Mouse (Mus musculus) kidney, embryonic 15.5 days (tissue): ENCODE measurements at regions not wholly inside any gene's neighbourhood (a gene's known extent, or its start where the extent isn't known, plus 50 kb on each side); places are given as distances from the start of the nearest gene placed in this dataset.

Source experiments
- ATAC-seq: fragments of 200-750 bp; cut with Nextera tagmentation; replicated peaks from 2 replicates; pipeline ENCODE4 v1.8.0; 2017; ENCODE audit warnings: moderate TSS enrichment; ENCODE audit not compliant: low FRiP score
- H3K27ac ChIP-seq: fragments of 300-500 bp; sonication (generic); 2 replicates; pipeline ENCODE4 v1.5.1; 2015; ENCODE audit warnings: mild to moderate bottlenecking, inconsistent platforms
- H3K27me3 ChIP-seq: fragments of 300-500 bp; sonication (generic); 2 replicates; pipeline ENCODE4 v1.6.1; 2015; ENCODE audit warnings: inconsistent platforms
- H3K36me3 ChIP-seq: fragments of 300-500 bp; sonication (generic); 2 replicates; pipeline ENCODE4 v1.6.1; 2015; ENCODE audit warnings: inconsistent platforms
- H3K4me1 ChIP-seq: fragments of 300-500 bp; sonication (generic); 2 replicates; pipeline ENCODE4 v1.6.1; 2015; ENCODE audit warnings: inconsistent platforms
- H3K4me2 ChIP-seq: fragments of 300-500 bp; sonication (generic); 2 replicates; pipeline ENCODE4 v1.6.1; 2015; ENCODE audit warnings: moderate library complexity, mild to moderate bottlenecking, inconsistent platforms
- H3K4me3 ChIP-seq: fragments of 300-500 bp; sonication (generic); replicated peaks from 2 replicates; pipeline ENCODE4 v1.5.1; 2015; ENCODE audit warnings: mild to moderate bottlenecking, inconsistent platforms
- H3K9ac ChIP-seq: fragments of 300-500 bp; sonication (generic); 2 replicates; pipeline ENCODE4 v1.6.1; 2015; ENCODE audit warnings: mild to moderate bottlenecking, inconsistent platforms
- H3K9me3 ChIP-seq: fragments of 300-500 bp; sonication (generic); replicated peaks from 2 replicates; pipeline ENCODE4 v1.6.1; 2016; ENCODE audit warnings: inconsistent platforms
- WGBS: fragments of 180-500 bp; shearing (Covaris S2); methylation state at CpG from one replicate; pipeline ENCODE4 v1.1.7; 2015; ENCODE audit warnings: mixed read lengths; 5-methylcytosine and 5-hydroxymethylcytosine counted together

- Histone ChIP-seq H3K36me3 (no peaks in the 10 kb centered on the region), H3K27ac (peak overlapping the region; percentile 86), H3K4me3 (peak overlapping the region; percentile 36; the same call in 1 of the 2 replicates), H3K9ac (no peak overlapping the region), H3K4me2 (peak overlapping the region; percentile 50), H3K4me1 (peaks cover 4% of the 10 kb centered on the region), H3K27me3 (no peaks in the 10 kb centered on the region), H3K9me3 (no peaks in the 10 kb centered on the region)
- WGBS: 40% methylated on average over 18 of the region's 18 CpGs
- peak; percentile 97 for ATAC-seq
Measured at GRCm38 (mm10) chr16:77499537-77500301, 102.2 kb downstream of the Gm11146 start.

DNA sequence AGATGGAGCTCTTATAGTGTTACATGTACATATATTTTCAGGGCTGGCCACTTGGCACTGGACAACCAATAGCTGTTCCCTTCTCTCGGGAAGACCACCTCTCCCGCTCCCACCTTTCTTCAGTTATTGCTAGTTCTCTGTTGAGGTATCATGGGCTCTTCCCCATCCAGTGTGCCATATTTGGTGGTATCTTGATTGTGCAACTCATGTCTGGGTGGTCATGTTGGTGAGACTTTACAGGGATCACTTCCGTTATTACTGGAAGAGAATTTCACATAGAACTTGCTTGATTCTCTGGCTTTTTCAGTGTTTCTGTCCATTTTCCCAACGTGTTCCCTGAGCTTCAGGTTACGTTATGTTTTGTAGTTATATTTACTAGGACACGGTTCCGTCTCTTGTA lies 106.6 kb downstream of the Gm11146 start:
- no peaks in the 10 kb centered on the region for H3K36me3 ChIP-seq
- no peaks in the 10 kb centered on the region for H3K27me3 ChIP-seq
- no peak for ATAC-seq
- no peak overlapping the region for H3K9ac ChIP-seq
- H3K4me1 ChIP-seq: peaks cover 4% of the 10 kb centered on the region
- no peak overlapping the region for H3K4me3 ChIP-seq
- no peak overlapping the region for H3K4me2 ChIP-seq
- no peaks in the 10 kb centered on the region for H3K9me3 ChIP-seq
- H3K27ac ChIP-seq: no peak overlapping the region
- WGBS: 96% methylated on average over 7 of the region's 7 CpGs

DNA sequence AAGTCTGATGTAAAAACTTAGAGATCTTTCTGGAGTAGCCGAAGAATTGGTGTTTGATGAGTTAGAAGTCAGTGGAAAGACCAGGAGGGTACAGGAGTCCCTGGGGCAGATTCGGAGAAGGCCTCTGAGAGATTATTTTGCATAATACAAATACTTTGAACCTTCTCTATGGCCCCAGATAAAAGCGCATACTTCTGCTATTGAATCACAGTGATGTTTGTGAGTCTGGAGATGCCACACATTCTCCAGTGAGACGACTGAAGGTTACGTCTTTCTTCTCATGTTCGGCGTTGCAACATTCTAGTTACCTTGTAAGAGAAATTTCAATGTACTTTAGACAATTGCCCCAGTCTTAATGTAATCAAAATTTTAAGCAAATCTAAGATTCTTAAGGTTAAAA lies 107.9 kb downstream of the Gm11146 start:
- no peak for ATAC-seq
- Histone ChIP-seq H3K27me3 (no peaks in the 10 kb centered on the region), H3K27ac (no peak overlapping the region), H3K9me3 (no peaks in the 10 kb centered on the region), H3K36me3 (no peaks in the 10 kb centered on the region), H3K4me3 (no peak overlapping the region), H3K9ac (no peak overlapping the region), H3K4me1 (no peaks in the 10 kb centered on the region), H3K4me2 (no peak overlapping the region)
- WGBS: 89% methylated on average over 7 of the region's 7 CpGs

- Histone ChIP-seq H3K4me1 (no peaks in the 10 kb centered on the region), H3K27me3 (no peaks in the 10 kb centered on the region), H3K9ac (no peak overlapping the region), H3K27ac (no peak overlapping the region), H3K36me3 (no peaks in the 10 kb centered on the region), H3K4me3 (no peak overlapping the region), H3K4me2 (no peak overlapping the region), H3K9me3 (no peaks in the 10 kb centered on the region)
- no peak for ATAC-seq
- 87% methylated on average over 1 of the region's 1 CpGs for WGBS
Measured at GRCm38 (mm10) chr16:77488155-77488554, 113.7 kb downstream of the Gm11146 start.

DNA sequence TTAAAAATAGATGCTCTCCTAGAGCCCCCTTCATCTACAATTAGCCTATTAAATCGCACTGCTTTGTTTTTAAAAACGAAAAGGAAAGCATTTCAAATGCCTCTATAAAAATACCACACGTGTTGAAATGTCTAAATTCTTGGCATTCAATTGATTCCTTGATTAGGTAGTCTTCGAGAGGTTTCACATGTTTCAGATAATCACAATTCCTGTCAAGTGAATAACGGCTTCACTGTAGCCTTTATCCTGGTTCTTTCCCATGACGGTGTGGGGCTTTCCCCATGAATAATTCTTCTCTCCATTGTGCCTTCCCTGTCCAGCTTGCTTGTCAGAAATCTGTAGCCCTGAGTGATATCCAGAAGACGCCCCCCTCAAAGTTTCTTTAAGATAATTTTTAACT lies 122.1 kb downstream of the Gm11146 start:
- H3K4me3 ChIP-seq: no peak overlapping the region
- H3K27ac ChIP-seq: no peak overlapping the region
- no peak overlapping the region for H3K4me2 ChIP-seq
- 51% methylated on average over 7 of the region's 7 CpGs for WGBS
- ATAC-seq: no peak
- H3K9ac ChIP-seq: no peak overlapping the region
- 0 out of 2 replicates have a peak, but pooled peaks cover 2% of the 10 kb centered on the region for H3K4me1 ChIP-seq
- no peaks in the 10 kb centered on the region for H3K36me3 ChIP-seq
- no peaks in the 10 kb centered on the region for H3K27me3 ChIP-seq
- H3K9me3 ChIP-seq: no peaks in the 10 kb centered on the region

- H3K9ac ChIP-seq: no peak overlapping the region
- no peak overlapping the region for H3K27ac ChIP-seq
- H3K9me3 ChIP-seq: no peaks in the 10 kb centered on the region
- H3K4me3 ChIP-seq: no peak overlapping the region
- no peaks in the 10 kb centered on the region for H3K4me1 ChIP-seq
- H3K4me2 ChIP-seq: no peak overlapping the region
- no peaks in the 10 kb centered on the region for H3K27me3 ChIP-seq
- no peak for ATAC-seq
- WGBS: 86% methylated on average over 3 of the region's 3 CpGs
- no peaks in the 10 kb centered on the region for H3K36me3 ChIP-seq
Measured at GRCm38 (mm10) chr16:77471868-77472267, 130.0 kb downstream of the Gm11146 start.

DNA sequence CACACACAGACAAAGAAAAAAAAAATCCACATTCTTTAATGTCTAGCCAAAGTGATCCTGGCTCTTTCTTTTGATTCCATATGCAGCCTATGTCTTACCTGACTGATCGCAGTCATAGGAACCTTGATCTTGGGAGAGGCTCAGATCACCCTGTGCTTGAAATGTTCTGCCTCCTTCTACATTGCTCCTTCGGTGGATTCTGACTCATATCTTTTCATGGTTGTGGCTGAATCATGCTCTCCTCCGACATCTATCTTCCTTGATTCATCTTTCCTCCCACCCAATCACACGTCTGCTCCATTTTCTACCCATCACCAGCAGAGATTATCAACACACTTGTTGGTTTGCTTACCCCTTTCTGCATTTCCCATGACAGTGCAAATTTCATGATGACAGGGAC lies 132.0 kb downstream of the Gm11146 start:
- H3K4me2 ChIP-seq: no peak overlapping the region
- H3K4me3 ChIP-seq: no peak overlapping the region

GRCm38 (mm10) chr16:77469328-77469875 lies 132.5 kb downstream of the Gm11146 start:
- 76% methylated on average over 6 of the region's 6 CpGs for WGBS
- no peaks in the 10 kb centered on the region for H3K4me1 ChIP-seq
- H3K4me2 ChIP-seq: no peak overlapping the region
- H3K9ac ChIP-seq: no peak overlapping the region
- no peaks in the 10 kb centered on the region for H3K27me3 ChIP-seq
- ATAC-seq: no peak
- no peaks in the 10 kb centered on the region for H3K9me3 ChIP-seq
- H3K4me3 ChIP-seq: no peak overlapping the region
- H3K27ac ChIP-seq: no peak overlapping the region
- H3K36me3 ChIP-seq: no peaks in the 10 kb centered on the region

More for the DNA sequence above, 132.0 kb downstream of the Gm11146 start:
- Histone ChIP-seq H3K27ac (no peak overlapping the region), H3K36me3 (no peaks in the 10 kb centered on the region), H3K9ac (no peak overlapping the region), H3K4me1 (no peaks in the 10 kb centered on the region), H3K27me3 (no peaks in the 10 kb centered on the region), H3K9me3 (no peaks in the 10 kb centered on the region)
- ATAC-seq: no peak
- WGBS: 89% methylated on average over 4 of the region's 4 CpGs

GRCm38 (mm10) chr16:77467216-77467615 lies 134.7 kb downstream of the Gm11146 start:
- Histone ChIP-seq H3K4me3 (no peak overlapping the region), H3K36me3 (no peaks in the 10 kb centered on the region), H3K27me3 (no peaks in the 10 kb centered on the region), H3K9ac (no peak overlapping the region), H3K27ac (no peak overlapping the region), H3K9me3 (no peaks in the 10 kb centered on the region), H3K4me2 (no peak overlapping the region), H3K4me1 (no peaks in the 10 kb centered on the region)
- 88% methylated on average over 12 of the region's 12 CpGs for WGBS
- ATAC-seq: no peak

- Histone ChIP-seq H3K27ac (no peak overlapping the region), H3K9me3 (no peaks in the 10 kb centered on the region), H3K4me1 (no peaks in the 10 kb centered on the region), H3K36me3 (no peaks in the 10 kb centered on the region), H3K27me3 (no peaks in the 10 kb centered on the region), H3K4me2 (no peak overlapping the region), H3K4me3 (no peak overlapping the region), H3K9ac (no peak overlapping the region)
- WGBS: 59% methylated on average over 6 of the region's 6 CpGs
- ATAC-seq: 0 out of 2 replicates have a peak, but pooled peaks have one; percentile 33
Measured at GRCm38 (mm10) chr16:77464623-77465022, 137.3 kb downstream of the Gm11146 start.

DNA sequence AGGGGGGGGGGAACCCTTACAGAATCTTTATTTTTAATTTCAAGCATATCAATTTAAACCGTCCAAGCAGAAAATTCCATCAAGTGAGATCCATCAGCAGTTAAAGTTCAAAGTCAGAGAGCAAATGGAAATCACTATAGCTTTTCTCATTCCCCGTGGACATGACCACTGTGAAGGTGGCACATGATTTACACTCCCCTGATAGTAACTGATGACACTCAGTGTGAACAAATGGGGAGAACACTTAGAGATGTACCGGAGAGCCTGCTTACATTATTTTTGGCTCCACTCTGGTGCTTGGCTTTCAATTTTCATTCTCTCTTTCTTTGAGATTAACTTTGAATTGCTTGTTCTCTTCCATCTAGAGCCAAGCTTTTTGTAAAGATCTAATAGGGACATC lies 140.0 kb downstream of the Gm11146 start:
- 58% methylated on average over 3 of the region's 3 CpGs for WGBS

DNA sequence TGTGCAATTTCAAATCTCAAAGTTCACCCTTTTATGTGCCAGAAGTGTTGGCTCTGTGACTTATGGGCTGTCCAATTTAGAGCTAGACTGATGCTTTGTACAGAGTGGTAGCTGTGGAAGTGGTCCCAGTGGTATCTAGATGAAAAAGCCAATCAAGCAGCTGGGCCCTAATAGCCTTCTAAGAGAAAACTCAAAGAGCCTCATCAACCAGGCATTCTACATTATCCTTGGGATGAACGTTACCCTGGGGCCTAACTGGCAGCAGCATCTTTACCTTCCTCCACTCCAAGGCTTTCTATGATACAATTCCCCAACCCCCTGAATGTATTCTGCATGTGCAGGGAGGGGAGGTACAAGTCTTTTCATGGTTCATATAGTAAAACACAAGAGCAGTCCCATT lies 140.4 kb downstream of the Gm11146 start:
- no peaks in the 10 kb centered on the region for H3K27me3 ChIP-seq
- H3K9ac ChIP-seq: no peak overlapping the region
- 85% methylated on average over 1 of the region's 1 CpGs for WGBS
- no peak for ATAC-seq
- no peak overlapping the region for H3K27ac ChIP-seq
- no peak overlapping the region for H3K4me2 ChIP-seq
- H3K36me3 ChIP-seq: no peaks in the 10 kb centered on the region
- H3K4me1 ChIP-seq: no peaks in the 10 kb centered on the region
- no peak overlapping the region for H3K4me3 ChIP-seq
- H3K9me3 ChIP-seq: no peaks in the 10 kb centered on the region

More for the DNA sequence above, 140.0 kb downstream of the Gm11146 start:
- Histone ChIP-seq H3K9ac (no peak overlapping the region), H3K9me3 (no peaks in the 10 kb centered on the region), H3K36me3 (no peaks in the 10 kb centered on the region), H3K4me3 (no peak overlapping the region), H3K27me3 (no peaks in the 10 kb centered on the region), H3K4me2 (no peak overlapping the region), H3K27ac (no peak overlapping the region), H3K4me1 (no peaks in the 10 kb centered on the region)
- no peak for ATAC-seq
